Mouse (Mus musculus) heart, postnatal 10 days (tissue): ENCODE measurements at regions not wholly inside any gene's neighbourhood (a gene's known extent, or its start where the extent isn't known, plus 50 kb on each side); places are given as distances from the start of the nearest gene placed in this dataset.

Source experiments
- DNase-seq, 2 experiments: peaks; one replicate each; pipeline ENCODE4 v3.0.0; 2021
- intact Hi-C: fragments of 180-260 bp; cut with DNase I; formaldehyde crosslinking; loops from one replicate; pipeline ENCODE4 v1.15.1; 2025

- no peak for DNase-seq
- intact Hi-C loops = no loop called here
Observed at GRCm38 (mm10) chr16:92955087-92955486, 129.1 kb upstream of the Runx1 start.

GRCm38 (mm10) chr16:92953936-92954654 is 128.1 kb upstream of the Runx1 start:
- intact Hi-C loops = no loop called here
- peak; percentile 77 to 79 for DNase-seq

- peak; percentile 51 to 65 for DNase-seq
- intact Hi-C loops = no loop called here
Observed at GRCm38 (mm10) chr16:92952336-92953097, 126.6 kb upstream of the Runx1 start.

GRCm38 (mm10) chr16:92951516-92951915 is 125.6 kb upstream of the Runx1 start:
- peak; percentile 42 to 54 for DNase-seq
- intact Hi-C loops = no loop called here

DNA sequence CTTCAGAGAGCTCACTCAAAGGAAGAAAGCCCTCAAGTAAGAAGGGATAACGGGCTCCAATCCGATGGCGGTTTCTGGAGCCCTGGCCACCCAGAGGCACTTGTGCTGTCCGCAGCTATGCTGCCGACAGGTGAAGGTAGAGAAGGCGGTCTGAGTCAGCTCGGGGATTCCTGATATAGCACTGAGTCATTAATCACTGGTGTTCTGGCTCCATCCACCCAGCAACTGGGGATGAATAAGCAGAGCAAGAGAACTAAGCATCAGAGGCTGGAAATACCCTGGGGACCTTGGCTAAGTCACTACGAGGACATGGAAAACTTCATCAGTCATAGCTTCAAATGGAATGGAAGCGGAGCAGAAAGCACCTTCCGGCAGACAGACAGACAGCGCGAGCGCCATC is 122.5 kb upstream of the Runx1 start:
- no peak for DNase-seq
- intact Hi-C loops = no loop called here

DNA sequence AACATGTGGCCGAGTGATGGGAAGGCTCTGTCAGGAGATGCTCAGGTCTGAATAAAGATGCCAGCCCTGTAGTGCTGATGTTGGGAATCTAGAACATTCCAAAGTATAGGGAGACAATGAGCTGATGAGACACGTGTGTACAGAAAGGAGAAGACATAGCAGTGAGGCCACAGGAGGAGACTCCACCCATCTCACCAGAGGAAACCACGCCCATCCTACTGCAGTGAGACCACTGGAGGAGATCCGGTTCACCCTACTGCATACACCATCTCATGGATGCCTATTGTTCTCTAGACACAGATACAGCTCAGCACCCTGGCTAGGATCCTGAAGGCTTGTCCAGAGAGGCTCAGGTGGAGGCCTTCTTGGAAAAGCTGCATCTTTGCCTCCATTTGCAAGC is 120.6 kb upstream of the Runx1 start:
- intact Hi-C loops = no loop called here
- DNase-seq = no peak

DNA sequence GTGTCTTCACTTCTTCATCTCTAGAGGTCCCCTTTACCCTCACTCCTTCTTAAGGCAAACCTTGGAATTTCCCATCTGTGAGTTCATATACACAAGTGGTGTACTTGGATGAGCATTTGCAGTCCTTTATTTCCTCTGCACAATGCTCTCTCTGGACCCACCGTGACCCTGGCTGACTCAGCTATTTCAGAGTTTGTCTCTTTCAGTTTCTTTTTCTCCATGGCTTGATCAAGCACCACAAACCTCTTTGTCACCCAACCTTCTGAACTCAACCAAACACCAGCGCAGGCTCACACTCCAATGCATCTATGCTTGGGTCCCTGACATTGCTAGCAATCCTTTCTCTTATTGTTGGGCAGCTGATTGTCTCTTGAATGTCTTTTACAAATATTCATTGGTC is 118.0 kb upstream of the Runx1 start:
- intact Hi-C loops = no loop called here
- no peak for DNase-seq

DNA sequence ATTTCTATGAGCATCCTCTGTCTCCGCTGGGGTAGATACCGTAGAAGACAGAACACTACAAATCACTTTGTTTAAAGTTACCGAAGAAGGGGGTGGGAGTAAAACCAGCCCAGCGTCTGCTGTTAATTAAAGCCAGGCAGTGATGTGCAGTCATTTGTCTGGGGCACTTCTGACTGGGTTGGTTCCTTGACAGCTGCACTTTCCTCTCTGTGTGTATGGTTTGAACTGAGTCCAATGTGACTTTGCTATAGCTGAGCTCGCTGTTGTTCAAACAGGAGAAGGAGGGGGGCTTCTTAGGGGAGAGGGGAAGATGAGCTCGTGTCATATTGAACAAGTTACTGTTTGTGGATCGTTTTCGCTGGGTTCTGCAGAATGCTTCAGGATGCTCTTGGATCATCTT is 113.7 kb upstream of the Runx1 start:
- DNase-seq = no peak
- intact Hi-C loops = no loop called here

GRCm38 (mm10) chr16:92935848-92936535 is 110.0 kb upstream of the Runx1 start:
- intact Hi-C loops = no loop called here
- DNase-seq = no peak

DNA sequence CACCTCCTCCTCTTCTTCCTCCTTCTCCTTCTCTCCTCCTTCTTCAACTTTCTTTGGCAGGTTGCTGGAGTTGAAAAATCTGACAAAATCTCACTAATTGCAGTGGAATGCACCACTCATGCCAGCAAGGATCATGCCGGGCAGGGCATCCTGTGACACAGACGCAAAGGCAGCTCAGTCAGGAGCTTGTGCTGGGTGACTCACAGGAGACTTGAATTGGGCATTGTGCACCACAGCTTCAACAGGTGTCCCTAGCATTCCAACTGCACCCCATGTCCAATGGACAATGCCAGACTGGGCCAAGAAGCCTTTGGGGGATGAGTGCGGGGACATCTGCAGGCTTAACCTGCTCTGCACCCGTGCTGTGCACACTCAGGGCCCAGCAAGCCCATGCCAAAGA is 104.2 kb upstream of the Runx1 start:
- intact Hi-C loops = no loop called here
- no peak for DNase-seq

GRCm38 (mm10) chr16:92928201-92928600 is 102.3 kb upstream of the Runx1 start:
- no peak for DNase-seq
- intact Hi-C loops = no loop called here

DNA sequence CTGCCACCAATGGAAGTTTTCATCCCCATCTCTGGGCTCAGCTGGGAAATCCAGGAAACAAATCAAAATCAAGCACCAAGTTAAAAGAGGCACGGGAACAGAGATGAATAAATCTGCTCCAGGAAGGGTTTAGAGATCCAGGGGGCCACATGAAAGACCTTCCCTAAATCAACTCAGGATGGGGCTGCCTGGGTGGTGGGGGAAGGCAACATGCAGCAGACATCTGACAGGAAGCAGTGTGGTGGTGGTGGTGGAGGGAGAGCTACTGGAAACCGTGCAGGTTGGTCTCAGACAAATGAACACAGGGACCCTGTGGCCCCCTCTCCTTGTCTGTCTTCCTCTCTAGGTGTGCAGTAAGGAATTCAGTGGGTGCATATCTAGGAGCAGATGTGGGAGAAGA is 101.7 kb upstream of the Runx1 start:
- DNase-seq = no peak
- intact Hi-C loops = no loop called here

- DNase-seq = no peak
- intact Hi-C loops = no loop called here
Observed at GRCm38 (mm10) chr16:92926853-92927252, 100.9 kb upstream of the Runx1 start.

GRCm38 (mm10) chr16:92920947-92921346 is 95.0 kb upstream of the Runx1 start:
- no peak for DNase-seq
- intact Hi-C loops = no loop called here

DNA sequence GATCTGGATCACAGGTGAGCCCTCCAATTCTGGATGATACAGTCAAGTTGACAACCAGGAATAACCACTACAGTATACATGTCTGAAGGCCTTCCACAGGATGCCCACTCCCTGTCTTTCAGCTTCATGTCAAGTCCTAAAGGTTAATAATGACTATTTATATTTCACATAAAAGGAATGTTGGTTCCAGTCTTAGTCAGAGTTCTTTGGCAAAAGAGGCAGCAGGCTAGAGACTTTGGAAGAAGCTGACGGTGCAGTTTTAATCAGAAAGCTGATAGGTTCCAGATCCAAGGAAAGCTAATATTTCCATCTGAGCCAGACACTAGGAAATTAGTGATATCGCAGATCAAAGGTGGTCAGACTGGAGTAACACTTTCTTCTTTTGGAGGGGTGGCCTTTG is 91.4 kb upstream of the Runx1 start:
- no peak for DNase-seq
- intact Hi-C loops = no loop called here

GRCm38 (mm10) chr16:92915651-92916050 is 89.7 kb upstream of the Runx1 start:
- DNase-seq = no peak

DNA sequence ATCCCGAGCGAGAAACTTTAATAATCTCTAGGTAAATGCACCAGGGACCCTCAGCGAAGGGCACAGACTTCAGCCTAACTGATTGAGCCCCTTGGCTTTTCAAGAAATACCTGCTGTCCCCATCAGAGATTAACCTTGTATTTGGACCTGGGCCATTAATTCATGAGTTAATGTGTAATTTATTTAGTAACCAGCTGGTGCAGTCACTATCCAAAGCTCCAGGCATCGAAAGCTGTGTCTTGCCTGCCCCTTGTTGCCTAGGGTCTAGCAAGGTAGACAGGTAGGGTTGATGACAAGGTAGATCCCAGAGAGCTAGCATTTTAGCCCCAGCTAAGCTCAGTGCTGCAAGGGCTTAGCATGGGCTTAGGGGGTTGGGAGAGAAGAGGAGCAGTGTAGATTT is 80.9 kb upstream of the Runx1 start:
- intact Hi-C loops = no loop called here
- DNase-seq = no peak

More at GRCm38 (mm10) chr16:92915651-92916050, 89.7 kb upstream of the Runx1 start:
- intact Hi-C loops = no loop called here

GRCm38 (mm10) chr16:92905626-92906025 is 79.7 kb upstream of the Runx1 start:
- intact Hi-C loops = no loop called here
- DNase-seq = no peak

GRCm38 (mm10) chr16:92903892-92904473 is 78.0 kb upstream of the Runx1 start:
- intact Hi-C loops = no loop called here
- no peak for DNase-seq

DNA sequence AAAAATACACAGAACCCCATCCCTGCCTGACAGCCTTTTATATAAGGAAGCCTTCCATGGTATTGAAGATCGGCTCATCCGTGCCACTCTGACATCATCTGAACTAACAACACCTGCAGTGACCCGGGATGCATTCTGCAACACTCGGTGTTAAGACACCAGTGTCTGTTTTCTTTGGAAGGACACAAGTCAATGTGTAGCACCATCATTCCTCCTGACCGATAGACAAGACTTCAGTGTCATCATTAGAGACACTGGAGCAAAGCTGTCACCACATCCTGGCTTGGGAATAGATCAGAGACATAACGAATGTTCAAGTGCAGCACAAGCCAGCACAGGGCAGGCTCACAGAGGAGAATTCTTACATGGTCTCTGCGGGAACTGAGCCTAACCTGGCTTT is 77.5 kb upstream of the Runx1 start:
- DNase-seq = no peak
- intact Hi-C loops = no loop called here

DNA sequence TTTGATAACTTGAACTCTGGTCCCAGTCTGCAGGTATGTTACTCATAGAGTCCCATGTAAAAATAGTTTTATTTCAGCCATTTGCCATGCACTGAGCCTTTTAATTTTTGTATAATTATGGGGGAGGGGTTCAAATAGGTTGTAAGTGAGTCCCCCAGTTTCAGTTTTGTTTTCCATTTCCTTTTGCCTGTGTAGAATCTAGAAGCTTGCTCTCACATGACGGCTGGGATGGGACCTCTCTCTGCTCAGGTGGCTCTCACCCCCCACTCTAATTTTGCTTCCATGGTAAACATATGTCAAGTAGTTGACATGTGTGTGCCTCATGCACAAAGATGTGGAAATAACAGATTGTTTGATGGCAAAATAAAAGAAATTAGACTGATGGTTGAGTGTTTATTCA is 73.8 kb upstream of the Runx1 start:
- no peak for DNase-seq
- intact Hi-C loops = no loop called here
